Mouse (Mus musculus) ovary, postnatal 10 days (tissue): ENCODE measurements around the gene Kif1c.

Source experiments
- DNase-seq: peaks from one replicate; pipeline ENCODE4 v3.0.0; 2022; ENCODE audit warnings: low spot score

Gene Kif1c

DNA sequence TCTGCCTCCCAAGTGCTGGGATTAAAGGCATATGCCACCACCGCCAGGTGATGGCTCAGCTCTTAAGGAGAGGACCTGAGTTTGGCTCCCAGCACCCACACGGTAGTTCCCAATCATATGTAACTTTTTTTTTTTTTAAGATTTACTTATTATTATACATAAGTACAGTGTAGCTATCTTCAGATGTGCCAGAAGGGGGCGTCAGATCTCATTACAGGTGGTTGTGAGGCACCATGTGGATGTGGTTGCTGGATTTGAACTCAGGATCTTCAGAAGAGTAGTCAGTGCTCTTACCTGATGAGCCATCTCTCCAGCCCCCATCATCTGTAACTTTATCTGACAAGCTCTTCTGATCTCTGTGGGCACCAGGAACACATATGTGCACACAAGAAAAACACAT lies 3.0 kb upstream of the Kif1c start:
- no peak for DNase-seq

DNA sequence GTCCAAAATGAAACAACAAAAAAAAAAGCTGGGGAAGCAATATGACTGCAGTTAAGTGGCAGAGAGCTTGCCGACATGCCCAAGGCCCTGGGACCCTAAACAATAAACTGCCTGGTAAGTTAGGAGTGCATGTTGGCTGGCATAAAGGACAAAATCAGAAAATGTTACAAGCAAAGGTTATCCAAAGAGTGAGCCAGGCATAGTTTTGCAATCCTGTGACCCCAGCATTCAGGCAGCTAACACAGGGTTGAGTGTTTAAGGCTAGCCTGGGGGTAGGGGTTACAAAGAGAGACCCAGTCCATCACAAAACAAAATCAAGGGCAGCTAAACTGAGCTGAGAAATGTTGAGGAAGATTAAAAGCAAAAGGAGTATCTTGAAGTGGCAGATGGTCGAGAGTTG lies 1.3 kb upstream of the Kif1c start:
- no peak for DNase-seq

DNA sequence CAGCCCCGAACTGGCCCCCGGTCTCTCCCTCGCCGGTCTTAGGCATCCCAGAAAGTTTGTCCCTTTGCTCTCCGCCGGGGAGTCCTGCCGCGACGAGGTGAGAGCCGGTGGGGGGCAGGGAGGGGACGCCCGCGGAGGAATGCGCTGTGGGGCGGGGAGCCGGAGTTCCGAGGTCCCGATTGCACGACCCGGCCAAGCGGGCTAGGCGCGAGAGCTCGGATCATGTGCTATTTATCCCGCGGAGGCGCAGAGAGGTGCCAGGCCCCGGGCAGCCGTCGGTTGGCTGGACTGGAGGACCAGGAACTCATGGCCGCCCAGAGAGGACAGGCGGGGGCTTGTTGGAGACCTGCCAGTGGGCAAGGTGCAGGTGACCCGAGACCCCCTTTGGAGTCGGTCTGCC lies 265 bp downstream of the Kif1c start:
- peak; percentile 57 for DNase-seq

DNA sequence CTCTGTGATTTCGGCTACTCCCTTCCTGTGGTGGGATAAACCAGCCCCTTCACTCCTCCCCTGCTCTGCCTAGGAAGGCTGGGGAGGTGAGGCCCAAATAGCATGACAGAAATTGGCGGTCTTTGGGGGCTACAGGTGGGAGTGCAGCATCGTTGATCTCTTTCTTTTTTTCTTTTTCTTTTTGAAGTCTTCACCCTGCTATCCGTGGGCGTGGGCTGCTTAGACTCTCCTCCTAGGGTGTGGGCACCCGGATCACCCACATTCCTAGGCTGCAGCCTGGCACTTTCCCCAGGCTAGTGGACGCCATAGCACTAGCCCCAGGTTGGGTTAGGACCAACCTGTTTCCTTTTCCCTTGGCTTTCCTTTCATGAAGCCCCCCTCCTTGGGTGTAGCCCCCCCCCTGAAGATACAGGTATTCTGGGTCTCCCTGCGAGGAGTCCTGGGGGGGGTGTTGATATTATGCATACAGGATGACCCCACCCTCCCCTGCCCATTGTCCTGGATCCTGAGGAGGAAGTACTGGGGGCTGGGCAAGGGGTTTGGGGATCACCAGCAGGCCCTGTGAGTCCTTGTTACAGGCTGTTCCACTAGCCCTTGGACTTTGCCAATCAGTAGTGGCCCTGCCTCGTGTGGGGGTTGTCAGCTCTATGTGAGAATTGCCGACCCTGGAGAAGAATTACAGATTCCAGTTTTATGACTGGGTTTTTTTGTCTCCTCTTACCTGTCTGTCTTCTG lies 1.0 kb downstream of the Kif1c start:
- no peak for DNase-seq

DNA sequence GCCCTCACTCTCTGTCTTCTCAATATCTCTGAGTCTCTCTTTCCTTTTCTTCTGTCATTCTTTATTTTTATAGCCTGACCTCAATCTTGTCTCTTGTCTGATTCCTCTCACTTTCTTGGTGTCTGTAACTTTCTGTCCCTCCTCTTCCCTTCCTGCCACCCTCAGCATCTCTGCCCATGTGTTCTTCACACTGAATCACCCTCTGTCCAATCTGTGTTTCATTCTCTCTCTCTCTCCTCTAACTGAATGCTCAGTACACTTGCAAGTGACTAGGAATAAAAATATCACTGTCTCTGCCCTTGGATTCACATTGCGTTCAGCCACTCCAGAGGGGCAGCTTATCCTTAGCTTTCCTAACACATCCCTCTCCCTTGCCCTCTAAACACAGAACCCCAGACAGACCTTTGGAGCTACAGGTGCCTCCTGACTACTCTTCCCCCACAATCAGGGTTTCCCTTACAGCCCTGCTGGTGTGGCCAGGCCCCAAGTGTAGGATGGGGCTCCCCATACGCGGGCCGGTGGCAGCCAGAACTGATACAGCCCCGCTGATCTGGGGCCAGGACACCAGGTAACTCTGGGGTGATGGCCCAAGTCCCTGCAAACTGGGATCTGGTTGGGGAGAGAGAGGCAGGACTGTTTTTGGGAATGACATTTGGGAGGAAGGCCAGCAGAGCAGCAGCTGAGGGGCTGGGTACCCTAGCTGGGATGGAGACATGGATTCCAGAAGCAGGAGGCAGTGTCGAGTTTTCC lies 1.8 kb downstream of the Kif1c start:
- DNase-seq: no peak

DNA sequence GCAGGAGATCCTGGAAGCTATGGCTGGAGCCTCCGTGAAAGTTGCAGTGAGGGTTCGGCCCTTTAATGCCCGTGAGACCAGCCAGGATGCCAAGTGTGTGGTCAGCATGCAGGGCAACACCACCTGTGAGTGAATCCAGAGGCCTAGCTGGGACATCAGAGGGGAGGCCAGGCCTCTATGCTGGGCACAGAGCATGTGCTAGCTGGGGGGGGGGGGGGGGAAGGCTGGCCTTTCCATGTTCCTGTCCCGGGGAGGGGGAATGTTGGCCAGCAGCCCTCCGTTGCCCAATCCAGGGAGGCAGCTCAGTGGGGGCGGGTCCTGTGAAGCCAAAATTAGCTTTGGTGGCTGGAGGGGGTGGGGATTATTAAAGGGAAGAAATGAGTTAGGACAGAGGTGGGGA lies 2.4 kb downstream of the Kif1c start:
- no peak for DNase-seq

DNA sequence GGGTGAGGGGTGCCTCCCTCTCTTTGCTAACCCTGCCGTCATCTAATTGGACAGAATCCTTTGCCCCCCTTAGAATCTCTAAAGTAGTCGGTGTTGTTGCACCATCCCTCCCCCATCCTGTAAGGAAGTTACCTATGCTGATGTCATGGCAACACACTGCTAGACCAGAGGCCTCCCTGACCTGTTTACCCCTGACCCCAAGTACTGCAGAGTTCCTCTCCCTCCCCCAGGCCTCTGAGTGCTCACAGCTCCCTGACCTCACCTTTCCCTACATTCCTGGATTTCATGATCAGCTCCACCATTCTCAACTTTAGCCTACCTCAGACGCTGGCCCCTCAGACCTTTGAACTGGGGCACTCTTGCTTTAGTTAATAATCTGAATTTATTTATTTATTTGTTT lies 5.8 kb downstream of the Kif1c start:
- no peak for DNase-seq

DNA sequence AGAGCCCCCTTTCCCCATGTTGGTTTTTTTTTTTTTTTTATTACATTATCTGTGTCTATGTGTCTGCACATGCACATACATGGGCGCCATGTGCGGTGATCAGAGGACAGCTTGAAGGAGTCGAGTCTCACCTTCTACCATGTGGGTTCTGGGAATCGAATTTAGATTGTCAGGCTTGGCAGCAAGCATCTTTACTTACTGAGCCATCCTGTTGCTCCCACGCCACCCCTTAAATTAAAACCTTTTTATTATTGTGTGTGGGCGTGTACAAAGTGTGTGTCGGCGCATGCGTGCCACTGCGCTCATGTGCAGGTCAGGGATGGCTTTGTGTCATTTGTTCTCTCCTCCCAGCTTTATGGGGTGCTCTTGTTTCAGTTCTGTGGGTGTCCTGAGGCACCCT lies 10.7 kb downstream of the Kif1c start:
- DNase-seq: no peak

DNA sequence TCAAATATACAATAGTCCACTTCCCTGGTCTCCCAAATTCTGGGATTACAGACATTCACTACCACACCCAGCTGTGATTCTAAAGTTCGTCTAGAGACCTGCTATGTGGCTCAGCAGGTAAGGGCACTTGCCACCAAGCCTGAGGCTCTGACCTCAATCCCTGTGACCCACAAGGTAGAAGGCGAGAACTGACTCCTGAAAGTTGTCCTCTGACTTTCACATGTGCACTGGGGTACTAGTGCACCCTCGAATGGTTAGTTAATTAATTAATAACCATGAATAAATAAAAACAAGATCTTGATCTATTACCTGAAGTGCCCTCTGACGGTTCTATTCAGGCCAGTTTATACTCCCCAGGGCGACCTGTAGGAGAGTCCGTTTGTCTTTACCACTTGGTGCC lies 12.9 kb downstream of the Kif1c start:
- DNase-seq: no peak

DNA sequence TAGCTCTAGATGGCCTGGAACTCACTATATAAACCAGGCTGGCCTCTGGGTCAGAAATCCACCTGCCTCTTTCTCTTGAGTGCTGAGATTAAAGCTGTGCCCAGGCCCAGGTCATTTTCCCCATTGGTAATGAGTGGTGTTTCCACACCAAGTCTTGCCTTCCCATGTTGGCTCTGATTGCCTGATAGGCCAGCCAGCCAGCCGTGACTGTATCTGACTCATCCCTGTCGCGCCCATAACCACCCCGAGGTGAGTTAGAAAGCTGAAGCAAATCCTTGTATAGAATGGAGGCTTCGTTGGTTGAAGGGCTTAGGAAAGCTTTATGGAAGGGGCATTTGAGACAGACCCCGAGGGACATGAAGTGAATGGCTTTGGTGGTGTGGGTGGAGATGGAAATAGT lies 15.5 kb downstream of the Kif1c start:
- DNase-seq: no peak

DNA sequence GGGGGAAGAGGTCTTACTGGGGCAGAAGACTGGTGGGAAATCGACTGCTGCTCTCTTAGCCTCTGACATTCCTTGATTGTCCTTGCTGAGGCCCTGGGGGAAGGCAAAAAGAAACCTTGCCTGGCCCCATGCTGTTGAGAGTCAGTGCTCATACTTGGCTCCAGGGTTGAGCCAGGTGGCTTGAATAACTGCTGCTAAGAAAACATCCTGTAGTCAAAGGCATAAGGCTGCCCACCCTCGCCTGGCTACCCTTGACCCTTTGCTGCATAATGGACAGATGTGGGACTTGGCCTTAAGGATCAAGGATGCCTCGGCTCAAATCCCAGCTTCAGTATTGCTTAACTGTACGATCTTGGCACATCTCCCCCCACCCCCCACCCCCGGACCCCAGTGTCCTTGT lies 18.1 kb downstream of the Kif1c start:
- no peak for DNase-seq

DNA sequence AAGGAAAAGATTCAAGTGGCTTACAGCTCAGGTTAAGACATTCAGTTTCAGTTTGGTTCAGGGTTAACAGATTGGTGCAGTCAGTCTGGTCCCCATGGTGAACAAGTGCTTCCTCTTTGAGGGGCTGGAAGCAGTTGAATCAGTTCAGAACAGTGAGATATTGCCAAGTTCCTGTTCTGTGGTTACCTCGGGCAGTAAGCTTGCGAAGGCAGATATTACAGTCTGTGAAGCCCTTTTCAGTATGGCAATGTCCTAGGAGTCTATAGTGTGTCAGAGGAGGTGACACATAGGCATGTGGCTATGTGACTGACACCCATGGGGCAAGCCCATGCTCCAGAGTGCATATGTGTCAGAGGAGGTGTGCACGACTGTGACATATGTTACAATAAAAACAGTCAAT lies 20.2 kb downstream of the Kif1c start:
- no peak for DNase-seq

DNA sequence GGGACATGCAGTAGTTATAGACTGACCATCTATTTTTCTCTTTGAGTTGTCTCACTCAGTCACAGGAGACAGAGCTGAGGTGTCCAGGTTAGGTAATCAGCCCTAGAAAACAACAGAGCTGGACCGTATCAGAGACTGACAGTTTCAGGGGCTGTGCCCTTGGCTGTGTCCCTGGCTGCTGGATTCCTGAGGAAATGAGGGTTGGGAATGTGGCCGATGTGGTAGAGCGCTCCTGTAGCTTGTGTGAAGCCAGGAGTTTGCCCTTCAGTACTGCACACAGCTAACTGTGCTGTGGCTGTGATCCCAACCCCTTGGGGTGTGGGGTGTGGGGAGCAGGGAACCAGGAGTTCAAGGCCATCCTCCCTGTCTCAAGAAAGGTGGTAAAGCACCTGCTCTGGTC lies 20.7 kb downstream of the Kif1c start:
- no peak for DNase-seq

DNA sequence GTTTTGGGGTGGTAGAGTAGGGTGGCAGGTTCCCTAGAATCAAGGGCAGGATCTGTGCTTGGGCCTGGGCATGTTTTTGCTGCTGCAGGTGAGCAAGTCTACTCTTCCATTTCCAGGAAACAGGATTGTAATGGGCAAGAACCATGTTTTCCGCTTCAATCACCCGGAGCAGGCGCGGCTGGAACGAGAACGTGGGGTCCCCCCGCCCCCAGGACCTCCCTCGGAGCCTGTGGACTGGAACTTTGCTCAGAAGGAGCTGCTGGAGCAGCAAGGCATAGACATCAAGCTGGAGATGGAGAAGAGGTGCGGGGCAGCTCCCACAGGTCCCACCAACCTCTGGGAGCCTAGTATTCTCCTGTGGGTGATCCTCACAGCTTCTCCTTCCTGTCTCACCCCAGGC lies 24.4 kb downstream of the Kif1c start:
- DNase-seq: no peak

DNA sequence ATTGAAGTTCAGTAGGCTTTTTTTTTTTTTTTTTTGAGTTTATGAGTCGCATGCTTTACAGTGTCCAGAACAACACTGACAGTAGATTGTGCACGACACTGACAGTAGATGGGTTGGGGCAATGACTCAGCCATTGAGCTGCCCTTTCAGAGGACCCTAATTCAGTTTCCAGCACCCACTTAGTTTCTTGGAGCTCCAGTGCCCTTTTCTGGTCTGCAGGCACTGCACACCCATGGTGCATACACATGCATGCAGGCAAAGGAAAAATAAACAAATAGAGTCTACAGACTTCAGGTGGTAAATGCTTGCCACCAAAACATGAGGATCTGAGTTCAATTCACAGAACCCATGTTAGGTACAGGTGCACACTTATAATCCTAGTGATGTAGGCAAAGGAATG lies 26.2 kb downstream of the Kif1c start:
- no peak for DNase-seq

DNA sequence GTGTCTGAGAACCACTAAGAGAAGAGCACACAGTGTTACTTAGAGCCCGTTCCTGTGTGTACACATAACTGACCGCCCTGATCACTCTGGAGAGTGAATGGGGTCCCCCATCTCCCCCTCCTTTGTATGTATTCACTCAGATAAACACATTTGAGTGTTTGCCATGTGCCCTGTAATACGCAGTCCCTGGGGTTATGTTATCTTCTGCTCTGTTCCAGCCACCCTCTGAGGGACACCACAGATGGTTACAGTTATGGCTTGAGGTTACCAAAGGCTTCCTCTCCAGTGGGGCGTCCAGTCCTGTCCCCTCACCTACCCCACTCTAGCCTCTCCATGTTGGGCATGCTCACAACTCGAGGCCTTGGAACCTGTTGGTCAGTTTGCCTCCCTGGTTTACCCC lies 27.0 kb downstream of the Kif1c start:
- no peak for DNase-seq

DNA sequence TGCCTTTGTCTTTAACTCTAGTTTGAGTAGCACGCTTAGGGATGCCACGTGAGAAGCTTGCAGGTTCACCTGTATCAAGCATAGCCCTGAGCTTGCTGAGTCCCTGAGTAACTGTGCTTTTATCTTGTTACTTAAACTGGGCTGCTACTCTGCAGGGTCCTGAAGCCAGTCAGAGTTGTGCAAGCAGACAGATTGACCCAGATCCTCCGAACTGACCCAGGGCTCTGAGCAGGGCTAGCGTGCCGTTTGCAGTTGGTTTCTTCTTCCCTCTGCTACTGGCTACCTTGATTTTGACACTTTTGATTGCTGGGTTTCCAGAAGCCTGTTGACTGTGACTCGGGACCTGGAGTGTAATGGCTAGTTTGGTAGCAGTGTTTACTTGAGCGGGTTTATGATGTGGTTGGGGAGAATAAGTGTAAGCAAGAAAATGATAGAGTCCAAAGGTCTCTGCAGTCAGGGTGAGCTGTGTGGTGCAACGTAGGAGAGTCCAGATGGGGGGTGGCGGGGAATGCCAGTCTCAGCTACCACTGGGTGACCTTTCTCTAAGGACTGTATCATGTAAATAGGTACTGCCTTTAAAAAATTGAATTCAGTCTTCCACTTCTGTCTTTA lies 30.2 kb downstream of the Kif1c start:
- no peak for DNase-seq

DNA sequence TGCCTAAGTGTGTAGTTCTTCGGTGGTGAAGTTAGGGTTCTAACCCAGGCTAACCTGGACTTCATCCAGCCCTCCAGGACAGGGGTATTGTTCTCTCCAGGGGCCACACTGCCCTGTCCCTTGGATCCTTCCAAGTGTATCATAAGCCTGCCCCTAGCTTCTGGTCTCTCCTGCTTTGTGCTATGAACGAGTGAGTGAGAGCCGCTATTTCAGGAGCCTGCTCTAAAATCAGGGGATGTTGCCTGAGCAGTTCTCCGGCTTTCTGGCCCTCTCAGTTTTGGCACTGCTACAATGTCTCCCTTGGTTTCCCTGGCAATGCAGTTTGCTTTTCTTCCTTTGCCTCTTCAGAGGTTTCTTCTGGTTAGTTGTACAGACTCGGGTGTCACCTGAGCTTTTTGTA lies 30.8 kb downstream of the Kif1c start:
- no peak for DNase-seq

DNA sequence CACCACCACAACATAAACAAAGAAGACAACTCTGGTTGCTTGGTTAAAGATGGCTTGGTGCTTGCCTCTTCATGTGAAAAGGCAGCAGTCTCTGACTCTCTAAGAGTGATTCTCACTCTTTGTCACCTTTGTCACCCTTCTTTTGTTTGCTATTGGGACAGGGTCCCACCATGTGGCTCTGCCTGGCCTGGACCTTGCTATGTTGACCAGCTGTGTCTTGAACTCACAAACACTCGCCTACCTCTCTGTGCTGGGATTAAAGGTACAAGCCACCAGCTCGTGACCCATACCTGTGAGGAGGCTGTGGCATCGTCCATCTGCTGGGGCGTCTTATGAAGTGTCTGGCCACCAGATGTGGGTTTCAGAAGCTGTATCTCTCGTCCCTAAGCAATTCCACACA lies 32.9 kb downstream of the Kif1c start:
- no peak for DNase-seq

DNA sequence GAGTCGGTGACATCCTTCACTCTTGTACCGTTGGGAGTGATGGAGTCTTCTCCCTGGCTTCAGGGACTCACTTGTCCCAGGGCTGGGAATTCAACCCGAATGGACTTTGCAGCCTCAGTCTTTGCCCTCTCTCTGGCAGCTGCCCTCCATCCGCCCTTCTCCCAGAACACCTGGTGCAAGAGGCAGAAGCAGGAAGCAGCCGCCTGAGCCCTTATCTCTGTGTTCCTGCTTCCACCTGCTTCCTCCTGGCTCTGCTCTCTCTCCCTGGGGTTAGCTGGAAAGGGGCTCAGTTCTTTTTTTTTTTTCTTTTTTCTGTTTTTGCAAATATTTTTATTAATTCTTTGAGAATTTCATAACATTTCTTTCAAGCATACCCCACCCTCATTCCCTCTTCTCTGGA lies 37.4 kb downstream of the Kif1c start:
- DNase-seq: no peak

DNA sequence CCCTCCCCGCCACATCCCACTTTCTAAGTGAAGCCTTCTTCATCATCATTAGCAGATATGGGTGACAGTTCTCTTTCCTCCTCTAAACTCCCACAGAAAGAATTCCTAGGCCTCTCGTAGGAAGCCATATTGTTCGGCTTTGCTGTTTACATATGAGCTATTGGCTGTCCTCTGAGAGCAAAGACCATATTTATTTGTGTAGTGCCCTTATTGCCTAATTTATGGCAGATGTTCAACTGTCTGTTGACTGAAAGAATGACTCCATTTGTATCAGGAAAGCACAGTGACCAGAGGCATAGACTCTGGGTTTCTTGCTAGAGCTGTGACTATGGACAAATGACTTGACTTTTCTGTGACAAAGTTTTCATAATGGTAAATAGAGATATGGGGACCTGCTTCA lies 41.3 kb downstream of the Kif1c start:
- no peak for DNase-seq

DNA sequence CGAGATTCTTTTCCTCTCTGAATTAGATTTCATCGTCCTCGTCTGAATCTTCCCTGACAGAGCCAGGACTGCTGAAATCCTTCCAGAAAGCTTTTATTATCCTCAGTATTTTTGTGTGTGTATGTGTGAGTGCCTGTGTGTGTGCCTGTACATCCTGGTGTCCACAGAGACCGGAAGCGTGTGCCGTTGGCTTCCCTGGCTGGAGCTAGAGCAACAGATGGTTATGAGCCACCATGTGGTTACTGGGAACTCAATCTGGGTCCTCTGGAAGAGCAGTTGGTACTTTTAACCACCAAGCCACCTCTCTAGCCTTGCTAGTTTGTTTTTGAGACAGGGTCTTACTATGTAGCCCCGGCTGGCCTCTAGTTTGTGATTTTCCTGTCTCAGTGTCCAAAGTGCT lies 41.8 kb downstream of the Kif1c start:
- DNase-seq: no peak

DNA sequence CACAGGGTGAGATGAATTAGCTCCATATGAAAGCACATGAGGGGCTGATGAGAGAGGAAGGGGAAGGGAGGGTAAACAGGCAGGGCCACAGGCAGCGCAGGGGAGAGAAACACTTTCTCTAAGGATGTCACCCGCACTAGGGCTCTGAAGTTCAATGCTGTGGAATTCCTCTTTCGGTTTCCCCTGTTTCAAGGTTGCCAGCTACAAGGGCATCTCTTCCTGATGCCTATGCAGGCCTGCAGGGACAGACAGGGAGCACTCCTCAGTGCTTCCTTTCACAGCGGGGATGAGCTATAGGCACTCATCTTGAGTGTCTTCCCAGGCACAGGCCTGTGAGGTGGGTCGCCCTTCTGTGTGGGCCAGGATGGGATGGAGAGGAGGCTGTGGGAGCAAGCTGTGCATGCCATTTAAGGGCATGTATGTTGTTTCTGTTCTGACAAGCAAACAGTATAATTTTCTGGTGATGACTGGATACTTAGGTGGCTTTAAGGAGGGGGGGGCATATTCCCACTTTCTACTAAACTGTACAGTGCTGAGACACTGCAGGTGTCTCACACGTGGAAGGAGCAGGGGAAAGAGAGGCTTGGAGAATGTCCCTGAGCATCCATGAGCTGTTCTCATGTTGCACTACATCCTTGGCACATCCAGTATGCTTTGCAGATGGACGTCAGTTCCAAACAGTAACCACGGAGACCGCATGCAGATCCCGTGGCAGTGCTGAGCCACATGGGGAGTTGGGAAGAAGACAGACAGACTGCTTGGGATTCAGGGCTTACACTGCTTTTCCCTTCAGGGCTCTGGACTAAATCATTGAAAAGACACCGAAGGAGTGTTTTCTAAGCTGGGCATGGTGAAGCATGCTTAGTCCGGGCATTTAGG lies 42.5 kb downstream of the Kif1c start:
- DNase-seq: no peak
